Mouse (Mus musculus) MEL (cell line): ENCODE results near the gene P3h2. TPM values are rescaled to one million over a fixed set of nuclear protein-coding genes. Genes with fewer than 3 reads are reported as not detected.

Experiments used
- DNase-seq: peaks from one replicate; pipeline ENCODE4 v3.0.0; 2011; ENCODE audit warnings: low read depth, low spot score
- H3K27ac ChIP-seq: 2 replicates; pipeline ENCODE4 v1.5.1; 2012; ENCODE audit warnings: low read depth, mild to moderate bottlenecking, control low read depth, low read length, moderate library complexity; ENCODE audit not compliant: control insufficient read depth
- H3K27me3 ChIP-seq, 2 experiments: fragments of 150-350 bp in 1 of 2; sonication (generic) in 1 of 2; 2 replicates each; pipeline ENCODE4 v1.6.1; 2012; ENCODE audit warnings: low read length in 2 of 2, mild to moderate bottlenecking in 2 of 2, improper control_type of control experiment in 1 of 2, moderate library complexity in 1 of 2; ENCODE audit not compliant: insufficient read depth in 2 of 2, control insufficient read depth in 1 of 2
- H3K36me3 ChIP-seq, 2 experiments: 2 replicates each; pipeline ENCODE4 v1.6.1; 2012 to 2014; ENCODE audit warnings: low read length in 2 of 2, improper control_type of control experiment in 1 of 2, inconsistent platforms in 1 of 2, mild to moderate bottlenecking in 1 of 2; ENCODE audit not compliant: insufficient read depth in 2 of 2, control insufficient read depth in 1 of 2
- H3K4me1 ChIP-seq, 2 experiments: fragments of 150-350 bp in 1 of 2; sonication (generic) in 1 of 2; 2 replicates each; pipeline ENCODE4 v1.6.1; 2012; ENCODE audit warnings: low read length in 2 of 2, improper control_type of control experiment in 1 of 2, mild to moderate bottlenecking in 1 of 2; ENCODE audit not compliant: insufficient read depth in 2 of 2, control insufficient read depth in 1 of 2
- H3K4me3 ChIP-seq, 2 experiments: fragments of 150-350 bp in 1 of 2; sonication (generic) in 1 of 2; 2 replicates each; pipeline ENCODE4 v1.5.1; 2012; ENCODE audit warnings: low read depth in 2 of 2, low read length in 2 of 2, mild to moderate bottlenecking in 2 of 2, moderate library complexity in 2 of 2, control low read depth in 1 of 2, improper control_type of control experiment in 1 of 2; ENCODE audit not compliant: control insufficient read depth in 1 of 2, insufficient read depth in 1 of 2
- H3K79me2 ChIP-seq: 2 replicates; pipeline ENCODE4 v1.6.1; 2012; ENCODE audit warnings: mild to moderate bottlenecking, low read length, moderate library complexity; ENCODE audit not compliant: control insufficient read depth, poor library complexity, insufficient read depth
- H3K9ac ChIP-seq: 2 replicates; pipeline ENCODE4 v1.6.1; 2012; ENCODE audit warnings: low read depth, mild to moderate bottlenecking, control low read depth, low read length, moderate library complexity; ENCODE audit not compliant: control insufficient read depth, poor library complexity, severe bottlenecking
- H3K9me3 ChIP-seq: fragments of 150-350 bp; sonication (generic); replicated peaks from 2 replicates; pipeline ENCODE4 v1.6.1; 2012; ENCODE audit warnings: mild to moderate bottlenecking, low read length, improper control_type of control experiment, moderate library complexity; ENCODE audit not compliant: insufficient read depth
- BHLHE40 ChIP-seq: IDR thresholded peaks from 2 replicates; pipeline ENCODE4 v1.6.1; 2012; ENCODE audit warnings: low read depth, mild to moderate bottlenecking, inconsistent platforms, low read length, improper control_type of control experiment, borderline replicate concordance
- CHD1 ChIP-seq: IDR thresholded peaks from 2 replicates; pipeline ENCODE4 v1.6.1; 2012; ENCODE audit warnings: low read depth, mild to moderate bottlenecking, inconsistent platforms, low read length, improper control_type of control experiment
- CHD2 ChIP-seq: IDR thresholded peaks from 2 replicates; pipeline ENCODE4 v1.6.1; 2011; ENCODE audit warnings: low read length, improper control_type of control experiment
- ETS1 ChIP-seq: IDR thresholded peaks from 2 replicates; pipeline ENCODE4 v1.6.1; 2012; ENCODE audit warnings: low read depth, mild to moderate bottlenecking, inconsistent platforms, low read length, improper control_type of control experiment, moderate library complexity
- GATA1 ChIP-seq: IDR thresholded peaks from 2 replicates; pipeline ENCODE4 v1.6.1; 2011; ENCODE audit warnings: low read depth, low read length, improper control_type of control experiment
- HCFC1 ChIP-seq: IDR thresholded peaks from 2 replicates; pipeline ENCODE4 v1.6.1; 2012; ENCODE audit warnings: low read depth, mild to moderate bottlenecking, inconsistent platforms, low read length, improper control_type of control experiment, moderate library complexity
- JUND ChIP-seq: IDR thresholded peaks from 2 replicates; pipeline ENCODE4 v1.6.1; 2011; ENCODE audit warnings: low read depth, mild to moderate bottlenecking, improper control_type of control experiment, low read length
- MAFK ChIP-seq: IDR thresholded peaks from 2 replicates; pipeline ENCODE4 v1.6.1; 2011; ENCODE audit warnings: low read depth, mild to moderate bottlenecking, low read length, improper control_type of control experiment, borderline replicate concordance
- MAX ChIP-seq: IDR thresholded peaks from 2 replicates; pipeline ENCODE4 v1.6.1; 2011; ENCODE audit warnings: low read length, improper control_type of control experiment
- MAZ ChIP-seq: IDR thresholded peaks from 2 replicates; pipeline ENCODE4 v1.6.1; 2012; ENCODE audit warnings: low read depth, mild to moderate bottlenecking, inconsistent platforms, low read length, improper control_type of control experiment
- MXI1 ChIP-seq: IDR thresholded peaks from 2 replicates; pipeline ENCODE4 v1.6.1; 2011; ENCODE audit warnings: mild to moderate bottlenecking, low read depth, low read length, improper control_type of control experiment
- MYB ChIP-seq: IDR thresholded peaks from 2 replicates; pipeline ENCODE4 v1.6.1; 2011; ENCODE audit warnings: mild to moderate bottlenecking, low read depth, low read length, improper control_type of control experiment
- MYC ChIP-seq: IDR thresholded peaks from 2 replicates; pipeline ENCODE4 v1.6.1; 2011; ENCODE audit warnings: low read depth, mild to moderate bottlenecking, low read length, improper control_type of control experiment, moderate library complexity
- NELFE ChIP-seq: IDR thresholded peaks from 2 replicates; pipeline ENCODE4 v1.6.1; 2011; ENCODE audit warnings: low read depth, low read length, improper control_type of control experiment
- NRF1 ChIP-seq: IDR thresholded peaks from 2 replicates; pipeline ENCODE4 v1.6.1; 2014; ENCODE audit warnings: low read depth, mild to moderate bottlenecking, inconsistent platforms, low read length, improper control_type of control experiment, moderate library complexity; ENCODE audit not compliant: poor library complexity, insufficient read depth, severe bottlenecking
- POLR2A ChIP-seq, 2 experiments: IDR thresholded peaks; 2 replicates each; pipeline ENCODE4 v1.6.1; 2011 to 2012; ENCODE audit warnings: low read length in 2 of 2, mild to moderate bottlenecking in 2 of 2, control low read depth in 1 of 2, improper control_type of control experiment in 1 of 2, low read depth in 1 of 2, moderate library complexity in 1 of 2; ENCODE audit not compliant: control insufficient read depth in 1 of 2, insufficient read depth in 1 of 2, poor library complexity in 1 of 2
- POLR2AphosphoS5 ChIP-seq: IDR thresholded peaks from 2 replicates; pipeline ENCODE4 v1.6.1; 2012; ENCODE audit warnings: low read depth, borderline replicate concordance, mild to moderate bottlenecking, inconsistent platforms, low read length, moderate library complexity, mixed read lengths
- RCOR1 ChIP-seq: IDR thresholded peaks from 2 replicates; pipeline ENCODE4 v1.6.1; 2012; ENCODE audit warnings: low read depth, mild to moderate bottlenecking, inconsistent platforms, low read length, improper control_type of control experiment
- TAL1 ChIP-seq: IDR thresholded peaks from 2 replicates; pipeline ENCODE4 v1.6.1; 2012; ENCODE audit warnings: mild to moderate bottlenecking, inconsistent platforms, low read length, moderate library complexity, mixed read lengths
- UBTF ChIP-seq: IDR thresholded peaks from 2 replicates; pipeline ENCODE4 v1.6.1; 2012; ENCODE audit warnings: low read depth, mild to moderate bottlenecking, inconsistent platforms, low read length, improper control_type of control experiment, moderate library complexity, borderline replicate concordance; ENCODE audit not compliant: insufficient read depth
- USF1 ChIP-seq: IDR thresholded peaks from 2 replicates; pipeline ENCODE4 v1.6.1; 2014; ENCODE audit warnings: low read depth, mild to moderate bottlenecking, inconsistent platforms, low read length, improper control_type of control experiment, moderate library complexity
- ZKSCAN1 ChIP-seq: IDR thresholded peaks from 2 replicates; pipeline ENCODE4 v1.6.1; 2012; ENCODE audit warnings: low read depth, mild to moderate bottlenecking, inconsistent platforms, low read length, improper control_type of control experiment, moderate library complexity
- ZMIZ1 ChIP-seq: IDR thresholded peaks from 2 replicates; pipeline ENCODE4 v1.6.1; 2012; ENCODE audit warnings: low read depth, mild to moderate bottlenecking, inconsistent platforms, low read length, improper control_type of control experiment, moderate library complexity
- polyA plus RNA-seq, 2 experiments: library from polyadenylated mRNA; stranded (reverse) in 1 of 2; unstranded in 1 of 2; fragments of >175 nt in 1 of 2; fragments of >200 nt in 1 of 2; gene quantifications; 2 replicates each; pipeline versions ENCODE4 v1.2.1 to v1.2.4; 2012; ENCODE audit warnings: low replicate concordance in 2 of 2, low read depth in 1 of 2; ENCODE audit not compliant: insufficient read length in 2 of 2, insufficient read depth in 1 of 2, missing spikeins in 1 of 2
- total RNA-seq: library from RNA; depleted of rRNA; stranded (reverse); fragments of 300-350 nt; gene quantifications from 2 replicates; pipeline ENCODE4 v1.2.3, GENCODE M21; 2012

The P3h2 gene
- total and polyA plus RNA-seq, 3 experiments, result not detected

DNA sequence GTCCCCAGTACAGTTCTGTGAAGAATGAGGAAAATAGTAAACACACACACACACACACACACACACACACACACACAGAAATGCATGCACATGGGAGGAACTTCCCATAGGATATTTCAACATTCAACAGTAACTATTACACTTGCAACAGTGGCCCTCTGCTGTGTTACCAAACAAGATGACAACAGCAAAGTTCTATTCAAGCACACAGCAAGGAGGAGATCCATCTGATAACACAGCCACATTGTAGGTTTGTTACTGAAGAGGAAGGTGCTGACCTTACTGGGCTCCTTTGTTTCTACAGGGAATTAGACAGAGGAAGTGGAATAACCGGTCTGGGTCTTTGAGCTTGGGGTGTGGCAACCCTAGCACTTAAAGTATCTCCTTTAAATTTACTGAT lies 157.5 kb downstream of the P3h2 start:
- H3K27me3 ChIP-seq, result no peaks in the 10 kb centered on the region
- H3K9me3 ChIP-seq, result no peaks in the 10 kb centered on the region
- H3K9ac ChIP-seq, result no peak overlapping the region
- H3K27ac ChIP-seq, result no peak overlapping the region
- H3K4me1 ChIP-seq, result no peaks in the 10 kb centered on the region
- DNase-seq, result no peak
- no peaks in the 10 kb centered on the region for H3K36me3 ChIP-seq
- TF ChIP-seq GATA1 (no peak), ETS1 (no peak), RCOR1 (no peak), ZMIZ1 (no peak), CHD2 (no peak), MAZ (no peak), MYB (no peak), MAFK (no peak), MAX (no peak), NELFE (no peak), CHD1 (no peak), MXI1 (no peak), POLR2AphosphoS5 (no peak), TAL1 (no peak), HCFC1 (no peak), ZKSCAN1 (no peak), JUND (no peak), USF1 (no peak), UBTF (no peak)
- H3K79me2 ChIP-seq, result no peaks in the 10 kb centered on the region
- no peak overlapping the region for H3K4me3 ChIP-seq

DNA sequence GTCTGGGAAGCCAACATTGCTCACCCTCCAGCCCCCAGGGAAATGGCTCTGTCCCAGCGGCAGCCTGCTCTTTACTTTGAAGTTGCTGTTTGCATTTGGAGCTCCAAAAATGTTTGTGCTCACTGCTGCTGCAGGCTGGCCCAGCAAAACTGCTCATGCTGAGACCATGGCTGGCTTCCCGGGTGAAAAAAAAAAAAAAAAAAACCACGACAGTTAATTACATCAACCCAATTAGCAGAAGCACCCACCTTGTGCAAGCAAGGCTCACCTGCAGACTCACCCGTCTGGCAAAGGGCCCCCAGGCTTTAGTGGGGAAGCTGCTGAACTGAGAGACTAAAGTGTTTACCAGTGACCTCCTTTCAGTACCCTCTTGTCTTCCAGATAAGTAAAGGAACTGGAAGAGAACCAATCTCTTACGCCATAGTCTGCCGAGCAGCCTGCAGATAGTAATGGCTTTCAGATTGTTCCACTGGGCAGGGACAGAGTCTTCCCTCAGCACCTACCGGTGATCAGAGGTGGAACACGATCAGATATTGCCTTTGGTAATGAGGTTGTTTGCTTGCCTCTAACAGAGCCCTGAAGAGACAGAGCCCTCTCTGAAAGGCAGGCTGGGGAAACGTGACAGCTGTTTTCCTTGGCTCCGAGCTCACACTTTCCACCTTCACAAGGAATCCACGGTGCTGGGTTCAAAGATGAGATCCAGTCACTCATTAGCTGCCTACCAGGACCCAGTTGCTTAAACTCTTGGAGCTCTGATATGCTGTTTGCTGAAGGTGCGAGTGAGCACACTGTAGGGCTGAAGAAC lies 160.2 kb downstream of the P3h2 start:
- no peaks in the 10 kb centered on the region for H3K27me3 ChIP-seq

More for the DNA sequence above, 160.2 kb downstream of the P3h2 start:
- Histone ChIP-seq H3K4me3 (no peak overlapping the region), H3K4me1 (no peaks in the 10 kb centered on the region), H3K36me3 (no peaks in the 10 kb centered on the region), H3K27ac (no peak overlapping the region), H3K9ac (no peak overlapping the region), H3K9me3 (no peaks in the 10 kb centered on the region), H3K79me2 (no peaks in the 10 kb centered on the region)
- no peak for DNase-seq
- TF ChIP-seq NELFE (no peak), NRF1 (no peak), MYC (no peak), MAZ (no peak), BHLHE40 (no peak), MAFK (no peak), RCOR1 (no peak), GATA1 (no peak), POLR2A (IDR thresholded peaks at IDR 0.05; ENCODE audit: control insufficient read depth in 1 of 2, insufficient read depth in 1 of 2, low read depth in 1 of 2, low read length in 2 of 2, poor library complexity in 1 of 2) (no peak)
